Mouse (Mus musculus): Measurements from ENCODE around the gene Olfr1132.
"Not testable (repeated sequence)": the region's sequence is repeated elsewhere in the genome, so short reads cannot be mapped to it uniquely, and the experiment has no call there.

Gene Olfr1132

DNA sequence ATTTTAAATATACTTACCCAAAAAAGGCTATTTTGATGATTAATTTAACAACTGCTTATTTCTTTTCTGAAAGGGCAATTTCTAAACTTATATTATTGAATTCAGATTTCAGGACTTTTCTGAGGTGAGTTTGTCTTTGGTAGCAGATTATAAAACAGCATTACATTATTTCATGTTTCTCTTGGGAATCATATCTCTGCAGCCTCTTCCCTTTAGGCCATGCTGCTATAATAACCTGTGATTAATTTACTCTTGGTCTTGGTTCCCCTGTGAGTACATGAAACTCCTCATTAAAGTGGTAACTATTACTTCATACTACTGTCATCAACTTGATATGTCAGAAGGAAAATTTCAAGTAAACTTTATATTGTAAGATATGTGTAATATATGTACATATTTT, at the start of gene Olfr1132:
TSS of gene Olfr1132 (minus strand) at position 101 of the 400 bp plus-strand sequence.
- DNase-seq (ENCODE audit: low read depth) = no peak

DNA sequence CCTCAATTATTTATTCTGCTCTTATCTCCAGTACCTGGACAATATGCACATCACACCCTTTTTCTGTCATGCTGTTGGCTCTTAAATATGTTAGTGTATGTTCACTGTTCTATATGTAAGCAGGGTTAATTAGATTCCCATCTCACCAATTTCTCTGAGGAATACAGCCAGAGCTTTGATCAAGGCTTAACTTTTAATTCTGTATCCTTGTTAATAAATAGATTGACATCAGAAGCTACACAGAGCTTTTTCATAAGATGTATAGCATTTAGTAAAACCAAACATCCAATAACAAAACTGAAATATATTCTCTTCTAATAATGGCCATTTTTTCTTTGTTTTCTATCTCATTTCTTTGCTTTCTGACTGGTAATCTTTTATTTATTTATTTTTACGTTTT, 36.2 kb upstream of the Olfr1132 start, which contains the start of gene Olfr1135:
TSS of gene Olfr1135 (minus strand) at position 101 of the 400 bp plus-strand sequence.
- no peak for DNase-seq (ENCODE audit: low read depth)

DNA sequence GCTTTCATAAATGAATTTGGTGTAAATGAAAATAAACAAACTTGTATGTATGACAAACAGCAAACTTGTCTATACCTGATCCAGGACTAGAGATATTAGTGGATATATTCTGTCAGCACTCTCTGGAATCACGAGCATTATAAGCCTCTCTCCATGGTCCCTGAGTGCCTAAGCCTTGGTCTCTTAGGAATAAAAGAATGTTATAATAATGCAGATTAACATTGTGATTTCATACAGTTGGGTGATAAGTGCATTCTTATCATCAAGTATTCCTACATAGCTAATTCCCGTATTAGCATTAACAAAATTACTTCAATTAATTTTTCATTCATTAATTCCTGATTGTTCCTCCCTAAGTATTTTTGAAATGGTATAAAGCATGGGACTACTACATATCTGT, 21.0 kb upstream of the Olfr1132 start, which contains the start of gene Olfr1134:
TSS of gene Olfr1134 (minus strand) at position 101 of the 400 bp plus-strand sequence.
- no peak for DNase-seq (ENCODE audit: low read depth)

DNA sequence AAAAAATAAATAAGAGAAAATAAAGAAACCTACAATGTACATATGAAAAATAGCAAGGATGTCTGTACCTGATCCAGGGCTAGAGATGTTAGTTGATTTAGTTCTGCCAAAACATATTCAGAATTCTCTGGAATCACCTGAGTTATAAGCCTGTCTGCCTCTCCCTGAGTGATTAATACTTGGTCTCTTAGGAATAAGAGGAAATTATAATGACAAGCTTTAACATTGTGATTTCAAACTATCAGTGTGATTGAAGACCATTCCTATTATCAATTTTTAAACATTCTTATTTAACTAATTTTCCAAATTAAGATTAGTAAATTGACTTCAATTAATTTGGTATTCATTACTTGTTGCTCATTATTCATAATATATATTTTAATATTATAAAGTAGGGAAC, 9.9 kb upstream of the Olfr1132 start, which contains the start of gene Olfr1133:
TSS of gene Olfr1133 (minus strand) at position 101 of the 400 bp plus-strand sequence.
- DNase-seq (ENCODE audit: low read depth) = no peak

DNA sequence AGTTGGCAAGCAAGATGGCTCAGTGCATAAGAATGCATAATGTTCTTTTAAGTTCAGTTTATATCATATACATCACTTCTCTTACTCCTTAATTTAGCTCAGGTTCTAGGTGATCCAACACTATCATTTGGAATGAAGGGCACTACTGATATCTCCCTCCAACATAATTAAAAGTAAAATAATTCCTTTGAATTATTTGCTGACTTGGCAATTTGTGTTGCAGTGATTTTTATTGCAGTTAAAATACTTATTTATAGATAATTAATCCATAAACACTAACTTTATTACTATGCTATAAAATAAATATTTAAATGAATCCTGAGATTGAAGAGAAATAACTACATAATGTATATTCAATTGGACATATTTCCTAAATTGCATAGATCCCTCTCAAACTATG, 5.1 kb upstream of the Olfr1132 start:
- DNase-seq (ENCODE audit: low read depth) = no peak

DNA sequence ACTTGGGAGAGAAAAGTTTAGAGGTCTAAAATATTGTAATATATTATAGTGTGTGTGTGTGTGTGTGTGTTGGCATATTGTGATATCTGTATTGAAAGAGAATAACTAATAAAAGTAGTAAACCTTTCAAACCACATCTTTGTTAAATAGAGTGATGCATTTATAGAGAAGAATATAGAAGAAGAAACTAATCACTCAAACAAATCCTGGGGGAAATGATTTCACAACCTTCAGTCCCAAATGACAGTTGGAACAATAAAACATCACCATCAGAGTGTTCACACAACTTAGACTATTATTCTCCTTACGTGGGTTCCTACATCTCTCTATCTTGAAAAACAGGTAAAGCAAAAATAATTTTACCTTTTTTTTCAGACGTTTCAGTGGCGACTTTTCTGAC, 10.5 kb downstream of the Olfr1132 start, which contains the start of gene Olfr1131:
TSS of gene Olfr1131 (plus strand) at position 301 of the 400 bp plus-strand sequence.
- DNase-seq (ENCODE audit: low read depth) = no peak

DNA sequence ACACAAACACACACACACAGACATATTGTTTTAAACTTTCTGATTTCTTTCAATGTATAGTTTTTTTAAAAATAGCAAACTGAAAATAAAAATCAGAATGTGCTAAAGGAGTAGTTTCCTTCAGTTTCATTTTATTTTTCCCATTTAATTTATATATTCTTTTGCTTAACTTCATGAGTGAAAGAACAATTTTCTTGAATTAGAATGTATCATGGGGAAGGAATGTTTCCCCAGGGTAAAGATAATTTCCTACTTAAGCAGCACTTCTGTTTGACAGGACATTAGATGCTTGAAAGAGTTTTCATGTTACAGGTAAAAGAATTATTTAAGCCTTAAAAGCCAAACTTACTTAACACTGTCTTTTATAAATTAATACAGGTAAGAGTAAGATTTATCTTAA, 31.4 kb downstream of the Olfr1132 start, which contains the start of gene Olfr1130:
TSS of gene Olfr1130 (plus strand) at position 301 of the 400 bp plus-strand sequence.
- not testable (repeated sequence) for DNase-seq (ENCODE audit: low read depth)
